Mouse (Mus musculus): Measurements from ENCODE around the gene Scnn1a.
A peak's percentile ranks its signal among the peaks of the same experiment; 100 is the strongest.

Gene Scnn1a

DNA sequence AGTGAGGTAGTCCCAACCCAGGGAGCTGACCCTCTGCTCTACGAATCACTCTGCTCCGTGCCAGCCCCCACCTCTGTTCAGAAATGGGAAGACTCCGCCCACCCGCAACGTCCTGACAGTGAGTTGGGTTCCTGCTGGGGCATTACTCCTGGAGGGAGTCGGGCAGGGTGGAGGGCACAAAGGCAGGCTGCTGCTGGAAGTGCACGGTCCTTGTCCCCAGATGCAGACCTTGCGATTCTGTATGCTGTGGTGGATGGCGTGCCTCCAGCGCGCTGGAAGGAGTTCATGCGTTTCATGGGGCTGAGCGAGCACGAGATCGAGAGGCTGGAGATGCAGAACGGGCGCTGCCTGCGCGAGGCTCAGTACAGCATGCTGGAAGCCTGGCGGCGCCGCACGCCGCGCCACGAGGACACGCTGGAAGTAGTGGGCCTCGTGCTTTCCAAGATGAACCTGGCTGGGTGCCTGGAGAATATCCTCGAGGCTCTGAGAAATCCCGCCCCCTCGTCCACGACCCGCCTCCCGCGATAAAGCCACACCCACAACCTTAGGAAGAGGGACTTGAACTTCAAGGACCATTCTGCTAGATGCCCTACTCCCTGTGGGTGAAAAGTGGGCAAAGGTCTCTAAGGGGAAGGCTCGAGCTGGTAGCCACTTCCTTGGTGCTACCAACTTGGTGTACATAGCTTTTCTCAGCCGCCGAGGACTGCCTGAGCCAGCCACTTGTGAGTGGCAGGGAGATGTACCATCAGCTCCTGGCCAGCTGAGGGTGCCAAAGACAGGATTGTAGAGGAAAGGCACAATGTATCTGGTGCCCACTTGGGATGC, 41.2 kb downstream of the Scnn1a start:
- DNase-seq (ENCODE audit: low read depth, low spot score): no peak

DNA sequence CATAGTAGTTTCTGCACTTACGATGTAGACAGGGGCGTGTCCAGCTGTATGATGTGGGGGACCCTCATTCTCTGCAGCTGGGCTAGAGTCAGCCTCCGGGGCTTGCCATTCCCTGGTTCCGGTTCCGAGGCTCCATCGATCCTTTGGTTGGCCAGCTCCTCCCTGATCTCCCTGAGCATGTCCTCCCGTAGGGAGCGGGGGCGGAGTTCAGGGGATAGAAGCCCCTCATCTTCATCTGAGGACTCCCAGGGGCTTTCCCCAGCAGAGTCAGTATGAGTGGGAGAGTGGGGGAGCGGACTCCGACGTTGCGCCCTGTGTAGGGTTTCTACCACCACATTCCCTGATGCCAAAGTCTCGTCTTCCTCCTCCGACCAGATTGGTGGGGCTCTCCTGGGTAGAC, 42.6 kb downstream of the Scnn1a start:
- DNase-seq (ENCODE audit: low read depth, low spot score): no peak

DNA sequence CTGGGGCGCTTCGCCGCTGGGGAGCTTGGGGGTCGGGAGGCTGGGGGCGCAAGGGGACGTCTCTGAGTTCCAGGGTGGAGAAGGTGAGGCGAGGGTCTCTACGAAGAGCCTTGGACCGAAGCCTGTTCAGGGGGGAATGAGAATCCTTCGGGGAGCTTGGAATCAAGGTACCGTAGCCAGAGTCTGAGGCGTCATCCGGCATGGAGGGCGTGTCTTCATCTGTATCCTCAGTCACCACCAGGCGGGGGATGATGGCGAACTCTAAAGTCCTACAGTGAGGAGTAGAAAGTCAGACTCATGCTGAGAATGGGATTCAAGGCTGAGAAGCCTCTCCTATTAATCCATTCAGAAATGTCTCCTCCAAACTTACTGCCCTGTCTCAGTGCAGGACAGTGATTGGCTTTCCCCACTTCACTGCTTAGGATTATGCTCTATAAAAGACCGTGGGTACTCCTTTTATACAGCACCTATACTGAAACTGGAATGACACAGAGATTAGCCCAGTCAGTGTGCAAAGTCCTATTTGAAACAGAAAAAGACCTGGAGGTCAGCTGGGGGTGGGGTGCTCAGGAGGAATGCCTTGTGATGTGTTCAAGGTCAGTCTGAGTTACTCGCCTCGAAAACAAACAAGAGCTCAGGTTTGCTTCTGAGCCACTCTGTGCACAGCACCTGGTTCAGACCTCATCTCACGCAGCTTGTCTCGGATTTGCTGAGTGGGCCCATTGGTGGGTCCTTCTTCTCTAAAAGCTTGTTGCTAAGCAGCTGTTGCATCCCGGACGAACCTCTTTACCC, 43.2 kb downstream of the Scnn1a start:
- DNase-seq (ENCODE audit: low read depth, low spot score): no peak

DNA sequence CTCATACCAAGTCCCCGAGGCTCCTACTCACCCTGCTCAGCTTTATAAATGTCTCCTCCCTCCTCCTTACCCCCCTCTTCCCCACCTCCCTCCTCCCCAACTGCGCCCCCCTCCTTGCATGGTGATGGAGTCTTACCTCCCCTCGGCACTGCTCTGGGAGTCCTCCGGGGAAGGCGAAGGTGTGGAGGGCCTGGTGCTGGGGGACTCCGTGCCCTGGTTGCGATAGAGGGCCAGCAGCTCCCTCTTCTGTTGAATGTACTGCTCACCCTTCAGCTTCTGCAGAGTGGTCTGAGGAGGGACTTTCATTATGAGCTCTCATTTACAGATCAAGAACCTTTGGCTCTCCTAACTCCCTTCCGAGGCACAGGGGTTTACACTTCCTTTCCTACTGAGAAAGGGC, 44.0 kb downstream of the Scnn1a start:
- DNase-seq (ENCODE audit: low read depth, low spot score): no peak

DNA sequence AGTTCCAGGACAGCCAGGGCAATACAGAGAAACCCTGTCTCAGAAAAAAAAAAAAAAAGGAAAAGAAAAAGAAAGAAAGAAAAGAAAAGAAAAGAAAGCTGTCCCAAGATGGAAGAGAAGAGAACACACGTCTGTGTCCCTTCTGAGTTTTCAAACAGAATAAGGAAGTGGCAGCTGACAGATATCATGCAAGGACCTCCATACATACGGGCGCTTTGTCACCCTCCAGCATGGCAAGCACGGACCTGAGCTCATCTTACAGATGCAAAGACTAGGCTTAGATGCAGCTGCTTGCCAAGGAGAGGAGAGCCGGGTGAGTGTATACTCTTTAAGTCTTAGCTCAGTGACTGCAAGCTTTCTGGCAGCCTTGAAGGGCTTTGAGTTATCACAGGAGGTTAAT, 45.1 kb downstream of the Scnn1a start:
- no peak for DNase-seq (ENCODE audit: low read depth, low spot score)

DNA sequence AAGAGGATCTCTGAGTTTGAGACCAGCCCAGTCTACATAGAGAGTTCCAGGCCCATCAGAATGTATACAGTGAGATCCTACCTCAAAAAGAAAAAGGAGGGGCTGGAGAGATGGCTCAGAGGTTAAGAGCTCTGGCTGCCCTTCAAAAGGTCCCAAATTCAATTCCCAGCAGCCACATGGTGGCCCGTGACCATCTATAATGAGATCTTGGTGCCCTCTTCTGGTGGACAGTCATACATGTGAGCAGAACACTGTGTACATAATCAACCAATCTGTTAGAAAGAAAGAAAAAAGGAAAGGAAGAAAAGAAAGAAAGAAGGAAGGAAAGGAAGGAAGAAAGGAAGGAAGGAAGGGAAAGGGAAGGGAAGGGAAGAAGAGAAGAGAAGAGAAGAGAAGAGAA, 45.7 kb downstream of the Scnn1a start:
- DNase-seq (ENCODE audit: low read depth, low spot score): no peak

DNA sequence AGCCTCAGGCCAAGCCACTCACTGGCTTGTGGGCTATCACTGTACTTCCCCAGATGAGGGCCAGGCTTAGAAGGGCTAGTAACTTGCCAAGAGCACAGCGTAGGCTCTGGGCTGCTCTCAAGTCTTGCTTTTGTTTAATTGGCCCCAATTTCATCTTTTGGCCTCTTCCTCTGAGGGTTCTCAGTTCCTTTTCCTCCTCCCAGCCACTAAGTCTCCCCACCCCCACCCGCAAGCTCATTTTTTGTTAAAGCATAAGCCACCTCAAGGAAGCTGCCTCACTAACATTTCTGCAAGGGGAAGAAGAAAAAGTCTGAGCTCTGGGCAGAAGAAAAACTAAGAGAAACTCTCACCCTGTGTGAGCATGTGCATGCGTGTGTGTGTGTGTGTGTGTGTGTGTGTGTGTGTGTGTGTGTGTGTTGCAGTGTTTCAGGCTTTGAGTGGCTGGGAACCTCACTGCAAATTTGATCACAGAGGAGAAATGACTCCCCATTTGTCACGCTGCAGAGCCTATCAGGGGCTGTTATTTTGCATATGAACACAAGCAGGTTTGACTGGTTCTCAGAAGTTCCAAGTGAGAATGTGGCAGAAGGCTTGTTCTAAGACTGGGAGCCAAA, 47.4 kb downstream of the Scnn1a start:
- peak; percentile 58 for DNase-seq (ENCODE audit: low read depth, low spot score)

DNA sequence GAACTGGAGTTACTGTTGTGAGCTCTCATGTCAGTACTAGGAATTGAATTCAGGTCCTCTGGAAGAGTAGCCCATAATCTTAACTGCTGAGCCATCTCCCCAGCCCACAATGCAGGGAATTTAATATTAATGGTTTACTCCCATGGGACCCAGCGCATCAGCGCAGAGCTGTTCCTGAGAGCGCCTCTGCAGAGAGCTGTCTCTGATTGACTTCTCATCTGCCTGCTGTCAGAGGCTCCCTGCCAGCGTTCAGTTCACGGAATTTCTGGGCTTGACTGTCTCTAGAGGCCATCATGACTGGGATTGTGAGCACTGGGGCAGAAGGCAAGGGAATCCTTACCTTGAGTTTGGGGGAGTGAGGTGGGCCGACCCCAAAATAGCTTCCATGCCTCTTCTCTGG, 56.6 kb downstream of the Scnn1a start:
- DNase-seq (ENCODE audit: low read depth, low spot score): no peak

DNA sequence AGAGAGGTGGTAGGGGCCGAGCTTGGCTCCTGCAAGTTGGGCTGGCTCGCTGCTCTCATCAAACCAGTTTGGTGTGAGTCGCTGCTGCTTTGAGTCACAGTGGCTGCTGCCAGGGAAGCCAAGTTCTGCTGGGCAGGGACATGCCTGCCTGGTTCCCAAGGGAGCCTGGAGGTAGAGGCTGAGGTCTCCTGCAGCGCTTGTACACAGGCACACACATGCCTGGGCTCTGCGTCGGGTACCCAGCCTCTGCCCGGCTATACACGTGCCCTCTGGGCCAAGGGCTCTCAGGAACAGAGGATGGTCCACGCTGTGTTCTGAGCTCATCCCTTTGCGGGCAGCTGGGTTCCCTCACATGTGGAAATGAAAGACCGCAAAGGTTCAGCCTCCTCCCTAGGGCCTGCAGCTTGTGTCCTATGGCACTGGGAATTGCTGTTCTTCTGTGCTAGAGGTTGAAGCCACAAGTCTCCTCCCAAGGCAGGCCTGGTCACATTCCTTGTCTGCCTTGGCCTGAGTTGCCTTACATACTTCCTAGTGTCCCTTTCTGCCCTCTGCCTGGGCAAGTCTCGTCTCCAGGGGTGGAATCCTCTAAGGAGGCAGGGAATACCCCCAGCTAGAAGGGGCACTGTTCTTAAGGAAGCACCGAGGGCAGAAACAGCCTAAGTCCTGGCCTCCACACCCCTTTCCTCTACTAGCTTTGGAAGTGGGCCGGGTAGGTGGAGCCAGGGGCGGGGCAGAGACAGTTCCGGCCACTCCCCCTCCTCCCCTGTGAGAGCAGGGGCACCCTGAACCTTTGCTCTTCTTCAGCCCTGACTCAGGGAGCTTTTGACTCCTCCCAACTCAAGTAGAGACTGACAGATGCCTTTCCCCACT, 57.4 kb downstream of the Scnn1a start:
- no peak for DNase-seq (ENCODE audit: low read depth, low spot score)

DNA sequence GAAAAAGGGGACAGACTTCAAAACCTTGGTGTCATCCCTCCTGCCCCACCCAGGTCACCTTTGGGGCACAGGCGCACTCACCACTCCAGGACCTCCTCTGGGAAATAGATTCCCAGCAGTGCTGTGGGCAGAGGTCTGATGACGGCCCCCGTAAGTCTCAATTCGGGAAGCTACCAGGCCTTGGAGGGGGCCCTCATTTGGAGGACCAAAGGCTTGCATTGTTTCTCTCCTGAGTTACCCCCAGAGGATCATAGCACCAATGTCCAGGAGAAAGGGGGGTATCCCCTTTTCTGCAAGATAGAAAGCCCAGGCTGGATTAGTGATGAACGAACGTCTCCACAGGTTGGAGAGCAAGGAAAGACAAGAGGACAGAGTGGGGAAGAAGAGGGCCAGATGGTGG, 58.2 kb downstream of the Scnn1a start:
- DNase-seq (ENCODE audit: low read depth, low spot score): no peak

DNA sequence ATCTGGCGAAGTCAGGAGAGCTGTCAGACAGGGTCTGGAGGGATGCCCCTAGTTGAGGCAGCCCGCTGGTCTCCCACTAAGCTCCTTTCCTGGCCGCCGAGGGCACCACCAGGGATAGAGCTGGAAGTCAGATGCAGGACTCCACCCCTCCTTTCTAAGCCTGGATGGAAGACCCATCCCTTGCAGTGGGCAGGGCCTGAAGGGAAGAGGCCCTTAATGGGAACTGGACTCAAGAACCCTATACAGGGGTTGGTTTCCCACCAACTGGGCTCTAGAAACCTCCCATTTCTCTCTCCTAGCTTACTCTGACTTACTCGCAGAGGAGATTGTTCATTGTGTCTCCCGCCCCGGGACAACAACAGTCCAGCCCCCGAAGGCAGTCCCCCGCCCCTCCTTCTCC, 59.3 kb downstream of the Scnn1a start:
- no peak for DNase-seq (ENCODE audit: low read depth, low spot score)

DNA sequence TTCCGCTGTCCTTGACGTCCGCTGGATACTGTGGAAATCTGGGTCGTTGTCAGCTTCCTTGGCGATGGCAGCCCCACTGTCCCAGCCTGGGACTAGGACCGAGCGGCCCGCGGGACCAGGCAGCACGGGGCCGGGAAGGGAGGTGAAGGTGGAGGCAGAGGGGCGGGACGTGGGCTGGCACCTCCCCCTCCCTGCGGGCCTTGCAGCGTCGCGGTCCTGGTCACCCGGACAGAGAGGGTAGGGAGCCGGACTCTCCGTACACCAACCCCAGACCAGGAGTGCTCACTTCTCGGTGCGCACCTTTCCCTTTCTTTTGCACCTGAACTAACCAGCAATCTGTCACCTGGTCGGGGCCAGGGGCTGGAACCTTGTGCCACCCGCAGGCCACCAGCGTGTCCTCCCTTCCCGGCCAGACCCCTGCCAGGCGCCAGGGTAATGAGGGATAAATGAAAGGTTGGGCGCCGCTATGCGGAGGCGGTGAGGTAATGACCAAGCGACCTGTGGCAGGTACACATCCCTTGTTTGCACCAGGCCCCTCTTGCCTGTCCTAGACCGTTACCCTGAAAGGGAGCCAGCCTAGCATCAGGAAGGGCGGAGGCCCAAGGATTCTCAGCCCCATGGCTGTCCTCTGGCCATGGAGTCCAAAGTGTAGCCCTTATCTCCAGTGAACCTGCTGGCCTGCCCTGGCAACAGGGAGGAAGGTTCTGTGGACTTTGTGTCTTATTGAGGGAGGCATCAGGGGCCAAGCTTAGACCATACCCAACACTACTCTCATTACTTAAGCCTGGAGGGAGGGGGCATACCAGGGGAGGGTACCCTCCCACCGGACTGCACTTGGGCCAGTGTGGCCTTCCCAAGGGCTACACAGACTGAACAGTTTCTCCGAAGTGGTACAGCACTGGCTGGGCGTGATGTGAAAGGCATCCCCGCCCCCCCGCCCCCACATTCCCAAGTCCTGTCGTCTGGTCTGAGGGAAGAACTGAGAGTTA, 60.2 kb downstream of the Scnn1a start, which contains the start of gene Plekhg6:
TSS of gene Plekhg6 (minus strand) at position 422 of the 989 bp plus-strand sequence.
- DNase-seq (ENCODE audit: low read depth, low spot score): no peak

DNA sequence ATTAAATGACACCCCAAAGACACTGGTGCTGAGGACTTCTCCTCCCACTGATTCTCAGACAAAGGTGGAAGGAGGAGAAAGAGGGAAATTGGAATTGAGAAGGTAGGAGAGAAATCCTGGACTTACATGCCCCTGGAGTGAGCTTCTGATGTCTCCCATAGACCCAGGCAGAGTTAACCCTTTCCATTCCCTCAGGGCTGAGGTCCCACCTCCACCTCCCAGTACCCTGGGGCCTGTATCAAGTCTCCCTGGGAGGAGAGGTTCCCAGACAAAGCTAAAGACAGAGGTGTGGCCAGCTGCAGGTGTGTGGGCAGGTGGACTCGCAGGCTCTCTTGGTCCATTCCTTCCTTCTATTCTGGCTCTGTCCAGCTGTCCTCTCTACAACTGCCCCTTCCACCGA, 61.6 kb downstream of the Scnn1a start:
- DNase-seq (ENCODE audit: low read depth, low spot score): no peak

DNA sequence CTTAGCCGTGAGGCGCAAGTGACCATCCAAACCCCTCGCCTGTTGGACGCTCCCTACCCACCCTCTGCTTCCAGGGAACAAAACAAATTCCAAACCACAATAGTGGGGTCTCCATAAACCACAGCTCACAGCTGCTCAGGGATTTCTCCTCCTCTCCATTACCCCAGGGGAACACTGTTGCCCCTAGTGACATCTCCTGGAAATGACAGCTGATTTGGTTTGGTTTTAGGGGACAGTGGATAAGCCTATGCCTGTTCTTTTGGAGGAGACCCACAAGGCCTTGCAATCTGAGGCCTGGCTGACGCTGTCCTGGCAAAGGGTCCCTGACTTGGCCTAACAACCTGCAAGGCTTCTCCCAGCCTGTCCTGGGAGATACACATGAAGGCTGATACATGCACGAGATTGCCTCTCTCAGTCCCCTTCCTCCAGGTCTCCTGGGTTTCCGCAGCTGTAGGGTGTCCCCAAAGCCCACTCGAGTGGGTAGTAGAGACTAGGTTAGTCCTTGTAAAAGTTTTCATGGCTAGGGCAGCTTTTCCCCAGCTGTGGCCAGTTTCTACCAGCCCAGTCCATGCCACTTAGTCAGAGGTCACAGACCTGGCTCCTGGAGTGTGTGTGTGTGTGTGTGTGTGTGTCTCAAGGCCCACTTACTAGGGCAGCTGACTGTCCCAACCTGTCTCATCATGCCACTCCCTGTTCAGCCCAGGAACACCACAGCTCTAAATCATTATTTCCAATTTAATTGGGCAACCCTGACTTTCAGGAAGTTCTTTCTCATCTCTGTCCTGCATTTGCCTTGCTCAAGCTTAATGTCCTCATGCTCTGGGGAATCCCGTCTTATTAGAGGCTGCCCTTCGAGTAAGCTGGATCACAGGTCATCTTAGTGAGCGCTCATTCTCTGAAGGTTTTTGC, 64.9 kb downstream of the Scnn1a start:
- DNase-seq (ENCODE audit: low read depth, low spot score): no peak

DNA sequence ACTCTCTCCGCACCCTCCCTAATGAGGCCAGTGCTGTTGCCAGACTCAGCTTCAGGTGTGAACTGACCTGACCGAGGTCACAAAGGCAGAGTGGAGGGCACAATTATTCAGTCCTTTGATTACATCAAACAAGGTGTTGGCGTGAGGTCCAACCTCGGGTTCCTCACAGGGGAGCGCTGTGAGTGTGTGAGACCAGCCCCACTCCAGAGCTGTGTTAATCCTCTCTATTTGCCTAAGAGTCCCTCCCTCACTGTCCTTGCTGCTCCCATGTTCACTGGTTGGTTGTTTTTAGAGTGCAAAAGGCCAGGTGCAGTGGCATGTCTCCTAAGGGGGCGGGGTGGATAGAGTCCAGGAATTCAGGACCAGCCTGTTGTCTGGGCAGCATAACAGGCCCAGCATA, 65.6 kb downstream of the Scnn1a start:
- DNase-seq (ENCODE audit: low read depth, low spot score): no peak

DNA sequence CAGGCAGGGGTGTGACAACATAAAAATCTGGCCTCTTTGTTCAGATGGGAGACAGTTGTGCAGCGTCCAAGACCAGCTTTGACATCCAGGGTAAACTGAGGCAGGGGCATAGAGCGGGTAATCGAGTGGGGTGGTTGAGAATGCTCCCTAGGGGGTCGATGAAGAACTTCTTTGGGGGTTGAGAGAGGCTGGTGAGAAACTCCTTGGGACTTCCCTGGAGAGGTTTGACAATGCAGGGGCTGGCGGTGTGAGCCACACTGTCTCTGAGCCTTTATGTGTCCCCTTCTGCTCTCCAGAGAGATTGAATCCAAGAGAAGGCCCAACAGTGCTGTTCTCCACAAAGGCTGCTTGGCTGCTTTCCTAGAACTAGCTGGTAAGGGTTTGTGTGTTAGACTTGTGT, 69.4 kb downstream of the Scnn1a start:
- no peak for DNase-seq (ENCODE audit: low read depth, low spot score)
